In the genomic region with DNA sequence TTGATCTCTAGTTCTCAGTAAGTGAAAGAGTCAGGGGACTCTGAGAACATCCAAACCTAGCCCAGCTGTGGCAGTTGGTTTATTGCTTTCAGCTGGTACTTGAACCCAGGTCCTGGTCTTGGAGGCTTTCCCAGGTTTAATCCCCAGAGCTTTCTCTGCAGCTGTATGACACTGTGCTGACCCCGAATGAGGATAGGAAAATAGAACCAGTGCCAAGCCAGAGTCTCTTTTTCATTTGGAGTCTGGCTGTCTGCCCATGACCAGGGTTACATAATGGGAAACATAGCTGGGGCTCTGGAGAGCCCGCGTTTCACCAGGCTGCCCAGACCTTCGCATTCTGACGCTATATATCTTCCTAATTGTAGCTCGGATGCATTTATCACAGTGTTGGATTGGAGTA, we compare ENCODE assay signal across 8 mouse cellular contexts.
DNase-seq lines count a peak whose midpoint lies in the region; ATAC-seq and TF ChIP-seq lines count a peak whose summit lies in the region.

No protein-coding gene starts in this region.

- ATAC-seq in embryonic facial prominence, embryonic 15.5 days (ENCODE audit: insufficient number of reproducible peaks, low FRiP score, low TSS enrichment, low read depth), result peak; percentile 90
- ATAC-seq in heart, postnatal 0 days (ENCODE audit: insufficient read depth, low read depth), result peak; percentile 88
- ATAC-seq in lung, embryonic 15.5 days (ENCODE audit: borderline replicate concordance, extremely low read depth, low FRiP score, low TSS enrichment), result peak; percentile 86
- ATAC-seq in stomach, embryonic 15.5 days (ENCODE audit: insufficient read depth, low FRiP score, low read depth), result peak; percentile 69
- ATAC-seq in forebrain, embryonic 12.5 days (ENCODE audit: low FRiP score), result no peak

- DNase-seq in spleen, postnatal 36 days (ENCODE audit: low spot score in 2 of 2), result peak; percentile 18 to 29
- DNase-seq in spleen, adult 12 weeks (ENCODE audit: low spot score), result no peak
- peak; percentile 94 for DNase-seq in heart, postnatal 0 days (ENCODE audit: low spot score)
- DNase-seq in layer of hippocampus, adult 2 months (ENCODE audit: low spot score in 2 of 2), result peak; percentile 41 to 52

- peaks cover 4% of the 10 kb centered on the region for H3K36me3 ChIP-seq in embryonic facial prominence, embryonic 15.5 days
- peaks cover 15% of the 10 kb centered on the region for H3K36me3 ChIP-seq in heart, postnatal 0 days (replicated peaks; ENCODE audit: control insufficient read depth, insufficient read depth, low read length)
- H3K36me3 ChIP-seq in lung, embryonic 15.5 days, result peaks cover 5% of the 10 kb centered on the region; the same call in 1 of the 2 replicates
- no peaks in the 10 kb centered on the region for H3K36me3 ChIP-seq in stomach, embryonic 15.5 days
- peaks cover 18% of the 10 kb centered on the region for H3K36me3 ChIP-seq in forebrain, embryonic 12.5 days (replicated peaks)

- peak overlapping the region; percentile 81 for H3K27ac ChIP-seq in embryonic facial prominence, embryonic 15.5 days (replicated peaks)
- peak overlapping the region; percentile 79 for H3K27ac ChIP-seq in heart, postnatal 0 days (ENCODE audit: low read depth)
- peak overlapping the region; percentile 54; the same call in 1 of the 2 replicates for H3K27ac ChIP-seq in layer of hippocampus, adult 2 months
- H3K27ac ChIP-seq in lung, embryonic 15.5 days, result peak overlapping the region; percentile 89
- H3K27ac ChIP-seq in stomach, embryonic 15.5 days, result peak overlapping the region; percentile 86
- H3K27ac ChIP-seq in forebrain, embryonic 12.5 days, result no peak overlapping the region

- H3K4me2 ChIP-seq in embryonic facial prominence, embryonic 15.5 days (replicated peaks), result no peak overlapping the region
- peak overlapping the region; percentile 24; the same call in 1 of the 2 replicates for H3K4me2 ChIP-seq in heart, postnatal 0 days (ENCODE audit: low read depth, low read length)
- H3K4me2 ChIP-seq in lung, embryonic 15.5 days, result no peak overlapping the region
- H3K4me2 ChIP-seq in stomach, embryonic 15.5 days, result no peak overlapping the region
- no peak overlapping the region for H3K4me2 ChIP-seq in forebrain, embryonic 12.5 days

- no peak overlapping the region for H3K4me3 ChIP-seq in embryonic facial prominence, embryonic 15.5 days (replicated peaks)
- no peak overlapping the region for H3K4me3 ChIP-seq in heart, postnatal 0 days (ENCODE audit: low read depth, low read length)
- no peak overlapping the region for H3K4me3 ChIP-seq in layer of hippocampus, adult 2 months
- no peak overlapping the region for H3K4me3 ChIP-seq in lung, embryonic 15.5 days
- H3K4me3 ChIP-seq in stomach, embryonic 15.5 days (replicated peaks), result no peak overlapping the region
- H3K4me3 ChIP-seq in forebrain, embryonic 12.5 days (replicated peaks), result no peak overlapping the region

- no peak overlapping the region for H3K9ac ChIP-seq in embryonic facial prominence, embryonic 15.5 days
- no peak overlapping the region for H3K9ac ChIP-seq in heart, postnatal 0 days (replicated peaks; ENCODE audit: low read depth, low read length)
- H3K9ac ChIP-seq in lung, embryonic 15.5 days, result no peak overlapping the region
- no peak overlapping the region for H3K9ac ChIP-seq in stomach, embryonic 15.5 days
- H3K9ac ChIP-seq in forebrain, embryonic 12.5 days, result no peak overlapping the region

- peak; percentile 87 for TF ChIP-seq EP300 in heart, postnatal 0 days (IDR thresholded peaks at IDR 0.05; ENCODE audit: low read depth)

- 19% methylated on average over 6 of the region's 6 CpGs for WGBS in embryonic facial prominence, embryonic 15.5 days
- 4% methylated on average over 6 of the region's 6 CpGs for WGBS in heart, postnatal 0 days
- 23% methylated on average over 6 of the region's 6 CpGs for WGBS in lung, embryonic 15.5 days
- WGBS in stomach, embryonic 15.5 days, result 22% methylated on average over 6 of the region's 6 CpGs
- 80% methylated on average over 6 of the region's 6 CpGs for WGBS in forebrain, embryonic 12.5 days

- H3K27me3 ChIP-seq in embryonic facial prominence, embryonic 15.5 days, result no peaks in the 10 kb centered on the region
- no peaks in the 10 kb centered on the region for H3K27me3 ChIP-seq in heart, postnatal 0 days (ENCODE audit: control insufficient read depth, insufficient read depth, low read length)
- no peaks in the 10 kb centered on the region for H3K27me3 ChIP-seq in lung, embryonic 15.5 days
- H3K27me3 ChIP-seq in stomach, embryonic 15.5 days (replicated peaks), result no peaks in the 10 kb centered on the region
- H3K27me3 ChIP-seq in forebrain, embryonic 12.5 days, result no peaks in the 10 kb centered on the region

- TF ChIP-seq CTCF in heart, postnatal 0 days (IDR thresholded peaks at IDR 0.05; ENCODE audit: low read depth), result no peak
- TF ChIP-seq CTCF in layer of hippocampus, adult 2 months (conservative IDR thresholded peaks at IDR 0.05), result no peak

- H3K4me1 ChIP-seq in embryonic facial prominence, embryonic 15.5 days, result peaks cover 46% of the 10 kb centered on the region
- peaks cover 35% of the 10 kb centered on the region for H3K4me1 ChIP-seq in heart, postnatal 0 days (ENCODE audit: control insufficient read depth, insufficient read depth)
- peaks cover 70% of the 10 kb centered on the region for H3K4me1 ChIP-seq in lung, embryonic 15.5 days
- H3K4me1 ChIP-seq in stomach, embryonic 15.5 days, result peaks cover 54% of the 10 kb centered on the region
- H3K4me1 ChIP-seq in forebrain, embryonic 12.5 days, result peaks cover 4% of the 10 kb centered on the region; the same call in 1 of the 2 replicates

- no peaks in the 10 kb centered on the region for H3K9me3 ChIP-seq in embryonic facial prominence, embryonic 15.5 days (replicated peaks)
- no peaks in the 10 kb centered on the region for H3K9me3 ChIP-seq in heart, postnatal 0 days (replicated peaks; ENCODE audit: control insufficient read depth, low read length)
- no peaks in the 10 kb centered on the region for H3K9me3 ChIP-seq in lung, embryonic 15.5 days
- H3K9me3 ChIP-seq in stomach, embryonic 15.5 days, result no peaks in the 10 kb centered on the region
- H3K9me3 ChIP-seq in forebrain, embryonic 12.5 days, result no peaks in the 10 kb centered on the region
